Mouse (Mus musculus): ENCODE data around the gene 4930579F01Rik. TPM values are rescaled to one million over a fixed set of nuclear protein-coding genes. Genes with fewer than 3 reads are reported as not detected.

4930579F01Rik gene
- polyA plus RNA-seq, 1 experiment from 2014 or later: not detected

DNA sequence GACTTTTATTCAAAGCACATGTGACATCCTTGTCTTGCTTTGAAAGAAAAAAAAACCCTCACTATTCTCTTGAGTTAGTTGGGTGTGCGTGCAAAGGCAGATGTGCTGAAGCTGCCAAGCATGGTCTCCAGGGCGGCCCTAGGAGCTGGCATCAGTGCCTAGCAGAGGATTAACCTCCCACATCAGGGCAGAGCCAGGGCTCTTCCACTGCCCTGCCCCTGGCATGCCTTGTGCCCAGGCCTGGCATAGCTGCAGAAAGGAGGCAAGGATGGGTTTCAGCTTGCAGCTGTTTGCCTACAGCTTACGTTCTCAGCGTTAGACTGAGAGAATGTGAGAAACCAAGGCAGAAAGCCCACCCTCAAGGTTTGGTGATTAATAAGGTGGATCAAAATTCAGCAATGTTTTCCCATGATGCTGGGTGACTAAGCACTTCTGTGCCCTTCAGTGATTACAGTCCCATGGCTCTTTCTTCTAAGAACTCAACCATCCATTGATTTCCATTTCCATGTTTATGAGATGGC, 18.9 kb upstream of the 4930579F01Rik start:
- Histone ChIP-seq H3K4me2 (replicated peaks) (no peak overlapping the region), H3K36me3 (no peaks in the 10 kb centered on the region), H3K9me3 (no peaks in the 10 kb centered on the region), H3K4me3 (no peak overlapping the region), H3K27ac (no peak overlapping the region), H3K27me3 (replicated peaks) (no peaks in the 10 kb centered on the region), H3K9ac (no peak overlapping the region), H3K4me1 (no peaks in the 10 kb centered on the region)
- no peak for ATAC-seq (ENCODE audit: low FRiP score, low read depth)
- 90% methylated on average over 4 of the region's 4 CpGs for WGBS

DNA sequence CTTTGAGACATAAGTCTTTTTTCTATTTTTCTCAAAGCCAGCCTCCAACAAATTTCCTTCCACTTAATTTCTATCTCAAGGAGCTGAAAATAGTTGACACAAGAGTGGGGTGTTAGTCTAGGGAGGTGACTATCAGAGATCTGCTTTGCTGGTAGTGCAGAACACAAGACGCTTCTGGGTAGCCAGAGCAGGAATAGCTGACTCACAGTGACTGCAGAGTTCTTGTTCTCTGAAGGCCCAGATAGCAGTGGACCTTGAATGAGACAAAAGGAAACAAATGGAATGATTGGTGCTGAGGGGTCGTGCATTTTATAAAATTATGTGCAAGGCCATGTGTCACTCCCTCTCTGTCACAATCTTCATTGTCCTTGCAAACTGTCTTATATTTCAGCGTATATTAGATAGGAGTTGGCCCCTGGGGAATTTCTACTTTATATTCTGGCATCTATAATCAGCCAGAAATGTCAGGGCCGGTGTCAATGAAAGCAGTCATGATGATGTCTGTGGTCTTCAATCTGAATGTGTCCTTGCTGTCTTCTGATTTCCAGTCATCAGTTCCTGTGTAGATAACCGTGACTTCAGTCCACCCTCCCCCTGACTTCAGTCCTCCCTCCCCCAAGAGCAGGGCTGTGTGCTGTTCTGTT, 16.9 kb upstream of the 4930579F01Rik start:
- ATAC-seq (ENCODE audit: low FRiP score, low read depth): no peak
- Histone ChIP-seq H3K27me3 (replicated peaks) (no peaks in the 10 kb centered on the region), H3K36me3 (no peaks in the 10 kb centered on the region), H3K4me2 (replicated peaks) (no peak overlapping the region), H3K4me3 (no peak overlapping the region), H3K9ac (no peak overlapping the region), H3K27ac (no peak overlapping the region), H3K4me1 (no peaks in the 10 kb centered on the region), H3K9me3 (no peaks in the 10 kb centered on the region)
- 82% methylated on average over 5 of the region's 5 CpGs for WGBS

GRCm38 (mm10) chr3:138208821-138209220, 15.2 kb upstream of the 4930579F01Rik start:
- ATAC-seq (ENCODE audit: low FRiP score, low read depth): no peak
- Histone ChIP-seq H3K4me3 (no peak overlapping the region), H3K4me1 (no peaks in the 10 kb centered on the region), H3K9ac (no peak overlapping the region), H3K4me2 (replicated peaks) (no peak overlapping the region), H3K27ac (no peak overlapping the region), H3K36me3 (no peaks in the 10 kb centered on the region), H3K27me3 (replicated peaks) (no peaks in the 10 kb centered on the region), H3K9me3 (no peaks in the 10 kb centered on the region)
- WGBS: 89% methylated on average over 3 of the region's 3 CpGs

- H3K4me2 ChIP-seq (replicated peaks): peak overlapping the region; percentile 59; the same call in 1 of the 2 replicates
- no peak overlapping the region for H3K4me3 ChIP-seq
Observed at GRCm38 (mm10) chr3:138198722-138199068, 5.1 kb upstream of the 4930579F01Rik start.

DNA sequence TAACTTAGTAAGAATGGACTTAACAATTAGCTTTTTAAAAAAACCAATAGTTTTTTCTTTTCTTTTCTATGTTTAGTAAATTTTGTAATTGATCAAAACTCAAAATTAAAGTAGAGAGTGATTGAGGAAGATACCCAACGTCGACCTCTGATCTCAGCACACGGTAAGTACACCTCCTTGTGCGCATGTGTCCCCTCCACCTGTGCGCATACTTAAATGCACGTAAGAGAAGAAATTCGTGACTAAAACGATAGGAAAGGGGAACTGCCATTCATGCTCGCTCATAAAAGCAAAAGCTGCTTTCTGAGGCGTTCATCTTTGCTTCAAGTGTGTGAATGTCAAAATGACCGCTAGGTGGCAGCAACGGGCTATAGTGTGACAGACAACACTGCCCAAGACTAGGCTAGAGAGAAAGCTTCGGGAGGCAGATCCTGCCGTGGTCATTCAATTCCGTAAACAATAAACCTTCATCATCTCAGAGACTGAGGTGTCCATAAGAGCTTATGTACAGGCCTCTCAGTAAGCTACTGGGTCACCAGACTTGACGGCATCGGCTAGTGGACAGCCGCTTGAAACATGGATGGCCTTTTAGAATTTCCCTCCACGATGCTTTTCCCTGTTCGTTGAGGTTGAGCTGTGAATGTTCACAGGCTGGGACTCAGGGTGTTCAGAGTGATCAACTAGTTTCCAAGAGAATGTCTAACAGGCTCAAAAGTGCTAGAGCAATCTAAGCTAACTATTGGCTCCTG, 4.5 kb upstream of the 4930579F01Rik start:
- Histone ChIP-seq H3K4me2 (replicated peaks) (peak overlapping the region; percentile 59), H3K9ac (peak overlapping the region; percentile 33; the same call in 1 of the 2 replicates), H3K9me3 (no peaks in the 10 kb centered on the region), H3K27ac (no peak overlapping the region), H3K4me1 (no peaks in the 10 kb centered on the region), H3K36me3 (no peaks in the 10 kb centered on the region), H3K27me3 (replicated peaks) (no peaks in the 10 kb centered on the region; the same call in 1 of the 2 replicates), H3K4me3 (peak overlapping the region; percentile 16; the same call in 1 of the 2 replicates)
- WGBS: 28% methylated on average over 20 of the region's 20 CpGs
- peak; percentile 93 for ATAC-seq (ENCODE audit: low FRiP score, low read depth)

More at GRCm38 (mm10) chr3:138198722-138199068, 5.1 kb upstream of the 4930579F01Rik start:
- ATAC-seq (ENCODE audit: low FRiP score, low read depth): 0 out of 2 replicates have a peak, but pooled peaks have one; percentile 53
- Histone ChIP-seq H3K4me1 (no peaks in the 10 kb centered on the region), H3K9ac (peak overlapping the region; percentile 33; the same call in 1 of the 2 replicates), H3K27me3 (replicated peaks) (no peaks in the 10 kb centered on the region; the same call in 1 of the 2 replicates), H3K36me3 (no peaks in the 10 kb centered on the region), H3K9me3 (no peaks in the 10 kb centered on the region), H3K27ac (no peak overlapping the region)
- WGBS: 70% methylated on average over 7 of the region's 7 CpGs

- peak; percentile 4; the same call in 1 of the 2 replicates for ATAC-seq (ENCODE audit: low FRiP score, low read depth)
Observed at GRCm38 (mm10) chr3:138197556-138197955, 3.9 kb upstream of the 4930579F01Rik start.

DNA sequence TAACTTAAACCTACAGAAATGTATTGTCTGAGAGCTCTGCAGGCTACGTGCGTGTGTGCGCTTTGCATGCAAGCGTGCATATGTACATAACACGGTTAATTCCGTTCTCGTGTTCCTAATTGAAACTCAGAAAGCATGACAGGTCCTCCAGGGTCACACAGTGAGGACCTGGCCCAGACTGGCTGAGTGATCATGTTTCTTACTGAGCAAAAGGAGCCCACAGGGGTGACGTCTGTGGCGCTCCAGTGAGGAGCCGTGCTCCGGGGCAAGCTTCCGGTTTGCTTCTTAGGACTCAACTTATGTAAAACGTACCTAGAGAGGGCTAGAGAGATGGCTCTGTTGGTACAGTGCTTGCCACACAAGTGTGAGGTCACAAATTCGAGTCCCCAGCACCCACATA, 3.5 kb upstream of the 4930579F01Rik start:
- no peaks in the 10 kb centered on the region for H3K36me3 ChIP-seq
- no peaks in the 10 kb centered on the region for H3K9me3 ChIP-seq
- no peak overlapping the region for H3K27ac ChIP-seq
- no peak overlapping the region for H3K4me3 ChIP-seq
- H3K27me3 ChIP-seq (replicated peaks): no peaks in the 10 kb centered on the region; the same call in 1 of the 2 replicates
- 87% methylated on average over 14 of the region's 14 CpGs for WGBS
- no peak for ATAC-seq (ENCODE audit: low FRiP score, low read depth)
- H3K4me1 ChIP-seq: no peaks in the 10 kb centered on the region
- H3K4me2 ChIP-seq (replicated peaks): no peak overlapping the region
- no peak overlapping the region for H3K9ac ChIP-seq

More at GRCm38 (mm10) chr3:138197556-138197955, 3.9 kb upstream of the 4930579F01Rik start:
- Histone ChIP-seq H3K27me3 (replicated peaks) (no peaks in the 10 kb centered on the region; the same call in 1 of the 2 replicates), H3K36me3 (no peaks in the 10 kb centered on the region), H3K4me3 (no peak overlapping the region), H3K9ac (no peak overlapping the region), H3K4me1 (no peaks in the 10 kb centered on the region), H3K4me2 (replicated peaks) (no peak overlapping the region), H3K9me3 (no peaks in the 10 kb centered on the region), H3K27ac (no peak overlapping the region)
- WGBS: 70% methylated on average over 9 of the region's 9 CpGs

GRCm38 (mm10) chr3:138192260-138192659, 1.4 kb downstream of the 4930579F01Rik start:
- Histone ChIP-seq H3K4me2 (replicated peaks) (no peak overlapping the region), H3K27ac (no peak overlapping the region), H3K27me3 (replicated peaks) (no peaks in the 10 kb centered on the region; the same call in 1 of the 2 replicates), H3K9me3 (no peaks in the 10 kb centered on the region), H3K4me1 (no peaks in the 10 kb centered on the region), H3K9ac (no peak overlapping the region), H3K36me3 (no peaks in the 10 kb centered on the region), H3K4me3 (no peak overlapping the region)
- WGBS: 88% methylated on average over 7 of the region's 7 CpGs
- no peak for ATAC-seq (ENCODE audit: low FRiP score, low read depth)

GRCm38 (mm10) chr3:138185995-138186930, 7.4 kb downstream of the 4930579F01Rik start:
- 88% methylated on average over 26 of the region's 26 CpGs for WGBS
- no peak overlapping the region for H3K4me2 ChIP-seq (replicated peaks)
- ATAC-seq (ENCODE audit: low FRiP score, low read depth): no peak
- H3K9ac ChIP-seq: no peak overlapping the region
- no peaks in the 10 kb centered on the region for H3K9me3 ChIP-seq
- no peaks in the 10 kb centered on the region for H3K27me3 ChIP-seq (replicated peaks)
- no peak overlapping the region for H3K4me3 ChIP-seq
- H3K27ac ChIP-seq: no peak overlapping the region
- no peaks in the 10 kb centered on the region for H3K36me3 ChIP-seq
- H3K4me1 ChIP-seq: peaks cover 5% of the 10 kb centered on the region

DNA sequence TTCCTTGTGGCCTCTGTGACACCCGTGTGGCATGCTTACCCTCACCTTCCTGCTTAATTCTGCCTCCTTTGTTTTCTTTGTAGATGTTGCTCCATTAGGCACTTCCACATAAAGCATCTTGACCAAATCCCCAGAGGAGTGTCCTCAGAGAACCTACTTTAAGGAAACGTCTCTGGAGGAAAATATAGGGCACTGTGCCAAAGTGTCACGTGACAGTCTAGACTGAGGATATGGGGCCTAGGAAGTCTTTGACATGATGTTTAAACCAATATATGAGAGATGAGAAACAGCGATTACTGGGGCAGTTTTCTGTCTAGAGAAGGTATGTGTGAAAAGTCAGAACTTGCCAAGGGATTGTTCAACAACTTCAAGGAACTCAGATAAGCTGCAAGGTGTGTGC, 8.3 kb downstream of the 4930579F01Rik start:
- Histone ChIP-seq H3K9ac (no peak overlapping the region), H3K27me3 (replicated peaks) (no peaks in the 10 kb centered on the region), H3K9me3 (no peaks in the 10 kb centered on the region), H3K4me1 (peaks cover 5% of the 10 kb centered on the region), H3K27ac (no peak overlapping the region), H3K36me3 (no peaks in the 10 kb centered on the region), H3K4me3 (no peak overlapping the region), H3K4me2 (replicated peaks) (no peak overlapping the region)
- no peak for ATAC-seq (ENCODE audit: low FRiP score, low read depth)
- WGBS: 77% methylated on average over 4 of the region's 4 CpGs

- no peaks in the 10 kb centered on the region for H3K27me3 ChIP-seq (replicated peaks)
- WGBS: 91% methylated on average over 7 of the region's 7 CpGs
- peaks cover 5% of the 10 kb centered on the region for H3K4me1 ChIP-seq
- no peak overlapping the region for H3K27ac ChIP-seq
- no peak overlapping the region for H3K4me3 ChIP-seq
- ATAC-seq (ENCODE audit: low FRiP score, low read depth): no peak
- H3K9me3 ChIP-seq: no peaks in the 10 kb centered on the region
- no peak overlapping the region for H3K4me2 ChIP-seq (replicated peaks)
- H3K9ac ChIP-seq: no peak overlapping the region
- H3K36me3 ChIP-seq: no peaks in the 10 kb centered on the region
Observed at GRCm38 (mm10) chr3:138183371-138183770, 10.3 kb downstream of the 4930579F01Rik start.

All from neural tube, embryonic 12.5 days (tissue).